Mouse (Mus musculus): Measurements from ENCODE around the gene Dapk2. TPM values are rescaled to one million over a fixed set of nuclear protein-coding genes. Genes with fewer than 3 reads are reported as not detected.

Gene Dapk2
- polyA plus RNA-seq, 1 experiment from 2014 or later, result 6.9 TPM

GRCm38 (mm10) chr9:66179795-66180194 is 21.8 kb downstream of the Dapk2 start:
- ATAC-seq (ENCODE audit: low FRiP score), result no peak
- no peaks in the 10 kb centered on the region for H3K4me1 ChIP-seq
- no peak overlapping the region for H3K27ac ChIP-seq
- H3K9me3 ChIP-seq, result no peaks in the 10 kb centered on the region
- H3K4me2 ChIP-seq, result no peak overlapping the region
- H3K4me3 ChIP-seq (replicated peaks), result no peak overlapping the region
- no peaks in the 10 kb centered on the region for H3K27me3 ChIP-seq
- 87% methylated on average over 6 of the region's 6 CpGs for WGBS
- no peaks in the 10 kb centered on the region for H3K36me3 ChIP-seq (replicated peaks)
- no peak overlapping the region for H3K9ac ChIP-seq

GRCm38 (mm10) chr9:66181126-66181825 is 23.3 kb downstream of the Dapk2 start:
- no peak overlapping the region for H3K27ac ChIP-seq
- ATAC-seq (ENCODE audit: low FRiP score), result no peak
- no peak overlapping the region for H3K9ac ChIP-seq
- no peaks in the 10 kb centered on the region for H3K27me3 ChIP-seq
- H3K9me3 ChIP-seq, result no peaks in the 10 kb centered on the region
- H3K4me3 ChIP-seq (replicated peaks), result no peak overlapping the region
- no peak overlapping the region for H3K4me2 ChIP-seq
- WGBS, result 84% methylated on average over 4 of the region's 4 CpGs
- peaks cover 1% of the 10 kb centered on the region for H3K4me1 ChIP-seq
- no peaks in the 10 kb centered on the region for H3K36me3 ChIP-seq (replicated peaks)

- no peak overlapping the region for H3K4me2 ChIP-seq
- 73% methylated on average over 11 of the region's 11 CpGs for WGBS
- H3K27ac ChIP-seq, result no peak overlapping the region
- no peak for ATAC-seq (ENCODE audit: low FRiP score)
- no peak overlapping the region for H3K9ac ChIP-seq
- H3K4me3 ChIP-seq (replicated peaks), result no peak overlapping the region
- H3K9me3 ChIP-seq, result no peaks in the 10 kb centered on the region
- H3K4me1 ChIP-seq, result peaks cover 9% of the 10 kb centered on the region
- no peaks in the 10 kb centered on the region for H3K36me3 ChIP-seq (replicated peaks)
- no peaks in the 10 kb centered on the region for H3K27me3 ChIP-seq
These were observed 24.0 kb downstream of the Dapk2 start for GRCm38 (mm10) chr9:66181826-66182678.

DNA sequence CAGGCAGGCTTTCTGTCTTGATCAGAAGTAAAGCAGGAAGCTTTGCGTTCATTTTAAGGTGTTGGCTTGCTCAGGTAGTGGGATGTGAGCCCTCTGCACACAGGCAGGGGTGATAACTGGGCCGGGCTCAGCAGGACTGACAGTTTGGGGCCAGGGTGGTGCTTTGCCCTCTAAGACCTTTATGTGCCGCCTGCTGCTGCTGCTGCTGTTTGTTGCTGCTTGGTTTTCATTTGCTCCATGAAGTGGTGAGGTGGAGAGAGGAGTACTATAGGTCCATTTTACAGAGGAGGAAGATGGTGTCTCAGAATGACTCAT is 24.6 kb downstream of the Dapk2 start:
- ATAC-seq (ENCODE audit: low FRiP score), result no peak
- H3K4me1 ChIP-seq, result peaks cover 11% of the 10 kb centered on the region

GRCm38 (mm10) chr9:66183023-66183422 is 25.0 kb downstream of the Dapk2 start:
- no peaks in the 10 kb centered on the region for H3K36me3 ChIP-seq (replicated peaks)
- peaks cover 11% of the 10 kb centered on the region for H3K4me1 ChIP-seq
- H3K9ac ChIP-seq, result no peak overlapping the region
- no peaks in the 10 kb centered on the region for H3K27me3 ChIP-seq
- H3K4me3 ChIP-seq (replicated peaks), result no peak overlapping the region
- no peak overlapping the region for H3K4me2 ChIP-seq
- H3K9me3 ChIP-seq, result no peaks in the 10 kb centered on the region
- H3K27ac ChIP-seq, result no peak overlapping the region
- ATAC-seq (ENCODE audit: low FRiP score), result no peak
- WGBS, result 88% methylated on average over 3 of the region's 3 CpGs

More for the DNA sequence above, 24.6 kb downstream of the Dapk2 start:
- Histone ChIP-seq H3K27me3 (no peaks in the 10 kb centered on the region), H3K4me3 (replicated peaks) (no peak overlapping the region), H3K9me3 (no peaks in the 10 kb centered on the region), H3K36me3 (replicated peaks) (no peaks in the 10 kb centered on the region), H3K27ac (no peak overlapping the region), H3K9ac (no peak overlapping the region), H3K4me2 (no peak overlapping the region)
- WGBS, result 82% methylated on average over 3 of the region's 3 CpGs

GRCm38 (mm10) chr9:66184572-66184971 is 26.5 kb downstream of the Dapk2 start:
- 63% methylated on average over 5 of the region's 5 CpGs for WGBS
- Histone ChIP-seq H3K27me3 (no peaks in the 10 kb centered on the region), H3K36me3 (replicated peaks) (no peaks in the 10 kb centered on the region), H3K4me1 (peaks cover 11% of the 10 kb centered on the region), H3K4me2 (no peak overlapping the region), H3K9ac (no peak overlapping the region), H3K27ac (no peak overlapping the region), H3K9me3 (no peaks in the 10 kb centered on the region), H3K4me3 (replicated peaks) (no peak overlapping the region)
- ATAC-seq (ENCODE audit: low FRiP score), result no peak

DNA sequence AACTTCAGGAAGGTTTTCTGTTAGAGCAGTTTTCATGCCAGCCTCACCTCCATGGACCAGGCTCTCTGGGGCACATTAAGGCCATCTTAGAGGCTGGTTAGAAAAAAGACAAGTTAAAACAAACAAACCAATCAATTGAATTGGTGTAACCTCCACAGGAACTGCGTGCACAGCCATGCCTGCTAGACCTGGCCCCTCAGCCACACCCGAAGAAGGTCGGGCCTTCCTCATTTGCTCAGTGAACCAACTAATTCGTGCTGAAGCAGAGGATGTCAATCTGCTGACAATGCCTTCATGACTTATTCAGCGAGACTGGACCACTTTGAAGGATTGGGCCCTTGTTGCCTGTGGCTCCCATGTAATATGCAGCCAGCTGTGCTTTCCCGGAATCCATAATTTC is 28.4 kb downstream of the Dapk2 start:
- Histone ChIP-seq H3K36me3 (replicated peaks) (no peaks in the 10 kb centered on the region), H3K4me3 (replicated peaks) (no peak overlapping the region), H3K4me1 (peaks cover 11% of the 10 kb centered on the region), H3K4me2 (no peak overlapping the region), H3K9me3 (no peaks in the 10 kb centered on the region), H3K27ac (0 out of 2 replicates have a peak overlapping the region, but pooled peaks have one; percentile 31), H3K9ac (no peak overlapping the region), H3K27me3 (no peaks in the 10 kb centered on the region)
- WGBS, result 10% methylated on average over 6 of the region's 6 CpGs
- no peak for ATAC-seq (ENCODE audit: low FRiP score)

- Histone ChIP-seq H3K27ac (no peak overlapping the region), H3K9me3 (no peaks in the 10 kb centered on the region), H3K4me2 (no peak overlapping the region), H3K4me3 (replicated peaks) (no peak overlapping the region), H3K36me3 (replicated peaks) (no peaks in the 10 kb centered on the region), H3K4me1 (peaks cover 11% of the 10 kb centered on the region), H3K9ac (no peak overlapping the region), H3K27me3 (no peaks in the 10 kb centered on the region)
- ATAC-seq (ENCODE audit: low FRiP score), result no peak
- 54% methylated on average over 1 of the region's 1 CpGs for WGBS
These were observed 31.0 kb downstream of the Dapk2 start for GRCm38 (mm10) chr9:66189026-66189425.

- Histone ChIP-seq H3K4me2 (no peak overlapping the region), H3K4me3 (replicated peaks) (no peak overlapping the region), H3K27ac (no peak overlapping the region), H3K9ac (no peak overlapping the region), H3K9me3 (no peaks in the 10 kb centered on the region), H3K4me1 (no peaks in the 10 kb centered on the region), H3K36me3 (replicated peaks) (no peaks in the 10 kb centered on the region), H3K27me3 (no peaks in the 10 kb centered on the region)
- 84% methylated on average over 3 of the region's 3 CpGs for WGBS
- no peak for ATAC-seq (ENCODE audit: low FRiP score)
These were observed 36.0 kb downstream of the Dapk2 start for GRCm38 (mm10) chr9:66194003-66194402.

DNA sequence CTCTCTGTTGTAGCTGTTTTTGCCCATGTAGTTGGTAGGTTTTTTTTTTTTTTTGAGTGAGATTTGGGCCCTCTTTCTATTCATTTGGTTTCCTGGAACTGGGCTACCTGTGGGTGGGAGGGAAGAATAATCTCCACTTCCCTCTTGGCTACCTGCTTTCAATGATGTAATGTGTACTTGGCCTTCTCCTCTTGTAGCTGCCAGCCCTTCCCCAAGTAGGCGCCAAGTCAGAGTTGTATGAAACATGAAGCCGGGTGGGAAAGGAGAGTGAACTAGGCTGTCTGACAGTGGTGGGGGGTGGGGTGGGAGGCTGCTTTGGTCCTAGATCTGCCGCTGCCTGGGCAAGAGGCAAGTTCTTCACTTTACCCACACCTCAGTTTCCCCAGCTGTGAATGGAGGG is 38.5 kb downstream of the Dapk2 start:
- H3K9me3 ChIP-seq, result no peaks in the 10 kb centered on the region
- H3K27me3 ChIP-seq, result no peaks in the 10 kb centered on the region
- no peak overlapping the region for H3K27ac ChIP-seq
- no peaks in the 10 kb centered on the region for H3K4me1 ChIP-seq
- H3K4me3 ChIP-seq (replicated peaks), result no peak overlapping the region
- no peak for ATAC-seq (ENCODE audit: low FRiP score)
- no peaks in the 10 kb centered on the region for H3K36me3 ChIP-seq (replicated peaks)
- no peak overlapping the region for H3K9ac ChIP-seq
- no peak overlapping the region for H3K4me2 ChIP-seq
- 79% methylated on average over 3 of the region's 3 CpGs for WGBS

DNA sequence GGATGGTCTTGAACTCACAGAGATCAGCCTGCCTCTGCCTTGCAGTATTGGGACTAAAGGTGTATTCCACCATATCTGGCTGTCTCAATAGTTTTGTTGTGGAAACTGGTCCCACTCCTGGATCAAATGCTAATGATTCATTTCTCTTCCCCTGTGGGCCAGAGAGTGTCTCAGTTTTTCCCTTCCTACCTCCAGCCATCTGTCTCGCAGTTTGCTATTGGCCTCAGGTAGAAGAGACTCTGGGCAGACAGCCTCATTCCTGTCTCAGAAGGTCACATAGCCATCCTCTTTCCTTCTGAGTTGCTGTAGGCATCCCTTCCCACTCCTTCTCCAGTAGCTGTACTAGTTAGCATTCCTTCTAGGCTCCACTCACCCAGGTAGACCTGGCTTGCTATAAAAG is 40.5 kb downstream of the Dapk2 start:
- Histone ChIP-seq H3K27me3 (no peaks in the 10 kb centered on the region), H3K36me3 (replicated peaks) (no peaks in the 10 kb centered on the region), H3K4me2 (no peak overlapping the region), H3K4me1 (no peaks in the 10 kb centered on the region), H3K27ac (no peak overlapping the region), H3K9me3 (no peaks in the 10 kb centered on the region), H3K4me3 (replicated peaks) (no peak overlapping the region), H3K9ac (no peak overlapping the region)
- WGBS, result 90% methylated on average over 1 of the region's 1 CpGs
- ATAC-seq (ENCODE audit: low FRiP score), result no peak

DNA sequence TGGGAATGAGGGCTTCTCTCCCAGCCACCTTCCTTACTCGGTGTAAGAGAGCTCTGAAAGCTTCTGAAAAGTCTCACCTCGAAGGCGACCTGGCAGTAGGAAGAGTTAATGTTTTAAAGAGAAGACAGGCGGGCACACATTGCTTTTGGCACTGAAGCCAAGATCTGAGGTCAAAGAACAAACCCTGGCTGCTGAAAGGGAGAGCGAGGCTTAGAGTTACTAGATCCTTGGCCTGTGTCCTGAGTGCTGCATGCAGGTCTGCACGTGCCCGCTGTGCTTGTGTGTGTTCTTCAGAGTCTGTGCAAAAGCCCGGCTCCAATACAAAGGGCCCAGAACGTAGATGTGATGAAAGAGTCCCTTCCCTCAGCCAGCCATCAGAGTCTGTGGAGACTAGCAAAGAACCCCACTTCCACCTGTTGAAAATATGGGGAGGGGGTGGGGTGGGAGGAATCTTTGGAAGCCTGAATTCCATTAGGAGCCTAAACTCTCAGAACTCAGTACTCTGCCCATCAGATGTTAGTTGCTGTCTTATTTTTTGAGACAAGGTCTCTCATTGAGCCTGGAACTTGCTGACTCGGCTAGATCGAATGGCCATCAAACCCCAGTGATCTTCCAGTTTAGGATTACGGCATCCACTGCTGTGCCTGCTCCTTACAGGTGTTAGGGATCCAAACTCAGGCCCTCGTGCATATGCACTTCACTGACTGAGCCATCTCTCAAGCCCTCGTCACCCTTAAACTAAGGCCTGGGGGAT is 41.8 kb downstream of the Dapk2 start:
- WGBS, result 83% methylated on average over 14 of the region's 14 CpGs
- Histone ChIP-seq H3K27me3 (no peaks in the 10 kb centered on the region), H3K27ac (no peak overlapping the region), H3K9me3 (no peaks in the 10 kb centered on the region), H3K9ac (no peak overlapping the region), H3K36me3 (replicated peaks) (no peaks in the 10 kb centered on the region), H3K4me3 (replicated peaks) (no peak overlapping the region), H3K4me1 (no peaks in the 10 kb centered on the region), H3K4me2 (no peak overlapping the region)
- ATAC-seq (ENCODE audit: low FRiP score), result no peak

Data from forebrain, embryonic 12.5 days (tissue).